Mouse (Mus musculus): ENCODE data around the gene Magi3.

- no peak for TF ChIP-seq CTCF (conservative IDR thresholded peaks at IDR 0.05; ENCODE audit: low read length)
- TF ChIP-seq POU5F1 (IDR thresholded peaks at IDR 0.05; ENCODE audit: borderline replicate concordance, low read length), result no peak
Measured at GRCm38 (mm10) chr3:104011972-104012371, 208.2 kb downstream of the Magi3 start.
